Mouse (Mus musculus) limb, embryonic 12.5 days (tissue): Measurements from ENCODE around the gene Homer3. TPM values are rescaled to one million over a fixed set of nuclear protein-coding genes. Genes with fewer than 3 reads are reported as not detected.

ENCODE experiments used
- ATAC-seq: fragments of 200-750 bp; cut with Nextera tagmentation; 2 replicates; pipeline ENCODE4 v1.8.0; 2017; ENCODE audit warnings: low read depth, moderate TSS enrichment; ENCODE audit not compliant: insufficient number of reproducible peaks, insufficient read depth, low FRiP score, low TSS enrichment
- H3K27ac ChIP-seq: fragments of 300-500 bp; sonication (generic); 2 replicates; pipeline ENCODE4 v1.5.1; 2016; ENCODE audit warnings: mild to moderate bottlenecking, moderate library complexity
- H3K27me3 ChIP-seq: fragments of 300-500 bp; sonication (generic); 2 replicates; pipeline ENCODE4 v1.6.1; 2016; ENCODE audit warnings: mild to moderate bottlenecking, moderate library complexity
- H3K36me3 ChIP-seq: fragments of 300-500 bp; sonication (generic); 2 replicates; pipeline ENCODE4 v1.6.1; 2016; ENCODE audit warnings: mild to moderate bottlenecking, moderate library complexity
- H3K4me1 ChIP-seq: fragments of 300-500 bp; sonication (generic); replicated peaks from 2 replicates; pipeline ENCODE4 v1.6.1; 2016
- H3K4me2 ChIP-seq: fragments of 300-500 bp; sonication (generic); 2 replicates; pipeline ENCODE4 v1.6.1; 2016; ENCODE audit warnings: mild to moderate bottlenecking, moderate library complexity
- H3K4me3 ChIP-seq: fragments of 300-500 bp; sonication (generic); replicated peaks from 2 replicates; pipeline ENCODE4 v1.5.1; 2016; ENCODE audit warnings: mild to moderate bottlenecking
- H3K9ac ChIP-seq: fragments of 300-500 bp; sonication (generic); replicated peaks from 2 replicates; pipeline ENCODE4 v1.6.1; 2016; ENCODE audit warnings: mild to moderate bottlenecking, moderate library complexity
- H3K9me3 ChIP-seq: fragments of 300-500 bp; sonication (generic); 2 replicates; pipeline ENCODE4 v1.6.1; 2016; ENCODE audit warnings: mild to moderate bottlenecking, moderate library complexity
- WGBS: fragments of 180-500 bp; shearing (Covaris S2); methylation state at CpG from one replicate; pipeline ENCODE4 v1.1.7; 2016; 5-methylcytosine and 5-hydroxymethylcytosine counted together
- polyA plus RNA-seq: library from polyadenylated mRNA; unstranded; fragments of >200 nt; fragmentation: Nextera tagmentation; extraction: Ambion mirVana; gene quantifications from 2 replicates; pipeline ENCODE4 v1.2.1, GENCODE M21; 2016

Homer3 gene
- polyA plus RNA-seq, 1 experiment from 2014 or later, result 88.9 TPM

DNA sequence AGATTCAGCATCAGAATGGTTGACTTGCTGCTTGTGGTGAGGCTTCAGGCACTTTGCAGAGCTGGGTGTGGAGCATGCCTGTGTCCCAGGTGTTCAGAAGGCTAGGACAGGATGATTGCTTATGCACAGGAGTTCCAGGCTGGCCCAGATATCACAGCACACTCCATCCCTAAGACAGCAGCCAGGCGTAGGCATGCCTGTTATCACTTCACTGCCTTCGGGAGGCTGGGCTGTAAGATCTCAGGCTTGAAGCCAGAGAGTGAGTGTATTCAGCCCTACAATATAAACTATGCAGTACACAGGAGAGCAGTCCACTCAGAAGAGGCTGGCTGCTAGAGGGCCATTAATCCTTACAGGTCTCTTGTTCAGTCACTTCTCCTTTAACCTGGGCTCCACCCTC is 23.6 kb upstream of the Homer3 start:
- Histone ChIP-seq H3K27ac (no peak overlapping the region), H3K4me2 (no peak overlapping the region), H3K36me3 (peaks cover 100% of the 10 kb centered on the region), H3K27me3 (no peaks in the 10 kb centered on the region), H3K9me3 (no peaks in the 10 kb centered on the region), H3K4me1 (no peaks in the 10 kb centered on the region), H3K9ac (no peak overlapping the region), H3K4me3 (no peak overlapping the region)
- ATAC-seq, result no peak
- WGBS, result 85% methylated on average over 2 of the region's 2 CpGs

DNA sequence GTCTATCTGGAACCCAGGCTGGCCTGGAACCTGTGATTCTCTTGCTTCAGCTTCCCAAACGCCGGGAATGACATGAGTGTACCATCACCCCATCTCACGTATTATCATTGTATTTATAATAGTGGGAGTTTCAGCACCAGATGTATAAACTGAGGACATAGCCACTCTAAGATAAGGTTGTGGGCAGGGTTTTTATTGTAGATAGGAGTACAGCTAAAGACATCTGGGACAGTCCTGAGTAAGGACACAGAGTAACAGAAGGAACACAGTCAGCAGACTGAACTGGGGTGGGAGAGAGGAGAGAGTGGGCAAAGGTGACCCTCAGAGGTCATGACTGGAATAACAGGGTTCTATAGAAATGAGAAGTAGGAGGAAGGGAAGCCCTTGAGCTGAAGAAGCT is 15.0 kb upstream of the Homer3 start:
- Histone ChIP-seq H3K27ac (no peak overlapping the region), H3K4me1 (no peaks in the 10 kb centered on the region), H3K36me3 (peaks cover 34% of the 10 kb centered on the region), H3K4me2 (no peak overlapping the region), H3K9ac (no peak overlapping the region), H3K27me3 (no peaks in the 10 kb centered on the region), H3K9me3 (no peaks in the 10 kb centered on the region), H3K4me3 (no peak overlapping the region)
- 86% methylated on average over 3 of the region's 3 CpGs for WGBS
- ATAC-seq, result no peak

DNA sequence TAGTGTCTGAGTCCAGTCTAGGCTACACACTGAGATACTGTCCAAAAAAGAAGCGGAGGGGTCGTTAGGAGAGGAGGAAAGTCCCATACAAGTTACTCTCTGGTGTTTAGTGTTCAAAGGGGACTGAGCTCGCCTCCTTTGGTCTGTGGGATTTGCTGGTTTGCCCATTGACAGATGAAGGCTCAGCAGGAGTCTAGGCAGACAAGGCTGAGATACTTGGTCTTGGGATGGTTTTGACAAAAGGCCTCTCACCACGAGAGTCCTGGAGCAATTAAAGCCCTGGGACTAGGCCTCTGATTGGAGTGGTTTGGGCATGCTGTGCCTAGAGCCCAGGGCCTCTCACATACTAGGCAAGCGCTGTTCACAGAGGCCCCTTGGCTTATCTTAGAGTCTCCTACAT is 14.3 kb upstream of the Homer3 start:
- no peak for ATAC-seq
- Histone ChIP-seq H3K4me2 (no peak overlapping the region), H3K9me3 (no peaks in the 10 kb centered on the region), H3K9ac (no peak overlapping the region), H3K36me3 (peaks cover 28% of the 10 kb centered on the region), H3K4me3 (no peak overlapping the region), H3K27me3 (no peaks in the 10 kb centered on the region), H3K4me1 (no peaks in the 10 kb centered on the region), H3K27ac (no peak overlapping the region)
- WGBS, result 57% methylated on average over 5 of the region's 5 CpGs

DNA sequence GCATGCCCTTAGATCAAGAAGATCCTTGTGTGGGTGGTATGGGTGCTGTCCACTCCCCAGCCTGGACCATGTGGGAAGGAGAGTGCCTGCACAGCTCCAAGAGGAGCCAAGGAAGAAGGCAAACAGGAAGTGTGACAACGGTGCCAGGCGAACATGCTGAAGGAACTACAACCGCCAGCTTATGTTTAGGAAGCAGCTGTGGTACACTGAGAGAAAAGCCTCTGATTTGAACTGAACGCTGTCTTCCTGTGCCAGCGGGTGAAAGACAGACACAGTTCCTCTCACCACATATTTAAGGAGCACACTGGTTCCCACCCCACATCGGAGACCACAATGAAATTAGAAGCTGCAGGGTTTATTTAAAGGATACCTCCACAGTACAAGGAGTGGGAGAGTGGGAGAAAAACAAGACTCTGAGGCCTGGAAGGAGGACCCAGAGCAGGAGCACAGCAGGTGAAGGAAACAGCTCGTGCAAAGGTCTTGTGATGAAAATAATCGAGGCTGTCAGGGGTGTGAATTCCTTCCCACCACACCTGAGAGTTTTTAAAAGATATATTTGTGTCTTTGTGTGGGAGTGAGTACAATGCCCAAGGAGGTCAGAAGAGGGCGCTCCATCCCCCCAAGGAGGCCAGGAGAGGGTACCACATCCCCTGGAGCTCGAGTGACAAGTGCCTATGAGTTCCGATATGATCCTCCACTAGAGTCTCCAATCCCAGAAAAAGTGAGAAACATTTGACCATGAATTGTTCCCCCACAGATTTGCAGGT is 13.6 kb upstream of the Homer3 start:
- Histone ChIP-seq H3K36me3 (peaks cover 21% of the 10 kb centered on the region), H3K9ac (no peak overlapping the region), H3K4me3 (no peak overlapping the region), H3K4me2 (no peak overlapping the region), H3K27me3 (no peaks in the 10 kb centered on the region), H3K4me1 (no peaks in the 10 kb centered on the region), H3K27ac (no peak overlapping the region), H3K9me3 (no peaks in the 10 kb centered on the region)
- ATAC-seq, result no peak
- 55% methylated on average over 11 of the region's 11 CpGs for whole genome bisulfite sequencing

DNA sequence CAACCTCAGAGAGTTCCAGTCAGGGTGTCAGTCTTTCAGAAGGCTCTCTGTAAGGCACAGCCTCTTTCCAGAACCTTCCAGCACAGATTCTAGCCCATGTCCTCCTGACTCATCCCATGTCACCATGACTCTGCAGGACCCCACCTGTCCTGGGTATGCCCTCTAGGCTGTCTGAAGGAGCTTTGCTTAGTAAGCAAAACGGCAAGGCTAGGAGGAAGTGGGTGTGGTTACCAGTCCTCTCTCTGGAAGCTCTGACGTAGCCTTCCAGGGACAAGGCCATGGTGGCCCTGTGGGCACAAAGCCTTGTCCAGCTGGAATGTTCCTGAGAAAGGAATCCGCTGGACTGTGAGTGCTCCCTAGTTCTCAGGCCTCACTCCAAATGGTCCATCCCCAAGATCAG is 9.7 kb upstream of the Homer3 start:
- no peaks in the 10 kb centered on the region; the same call in 1 of the 2 replicates for H3K4me1 ChIP-seq
- ATAC-seq, result no peak
- no peaks in the 10 kb centered on the region for H3K27me3 ChIP-seq
- WGBS, result 52% methylated on average over 3 of the region's 3 CpGs
- no peaks in the 10 kb centered on the region for H3K9me3 ChIP-seq
- no peaks in the 10 kb centered on the region for H3K36me3 ChIP-seq
- H3K27ac ChIP-seq, result no peak overlapping the region
- no peak overlapping the region for H3K9ac ChIP-seq
- H3K4me3 ChIP-seq, result no peak overlapping the region
- H3K4me2 ChIP-seq, result no peak overlapping the region

DNA sequence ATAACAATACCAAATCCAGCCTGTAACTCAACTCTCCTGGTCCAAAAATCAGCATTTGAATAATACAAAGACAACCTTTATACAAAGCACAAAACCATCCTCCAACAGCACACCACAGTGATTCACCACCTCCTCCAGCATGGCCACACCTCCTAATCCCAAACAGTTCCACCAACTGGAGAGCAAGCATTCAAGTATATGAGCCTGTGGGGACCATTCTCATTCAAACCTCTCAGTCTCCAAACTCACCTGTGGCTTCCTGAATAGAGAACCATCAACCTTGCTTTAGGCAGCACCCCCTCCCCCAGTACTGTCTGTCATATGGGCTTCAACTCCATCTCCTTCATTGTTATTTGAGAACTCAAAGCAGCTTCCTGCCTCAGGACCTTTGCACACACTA is 8.3 kb upstream of the Homer3 start:
- Histone ChIP-seq H3K4me1 (no peaks in the 10 kb centered on the region; the same call in 1 of the 2 replicates), H3K27me3 (no peaks in the 10 kb centered on the region), H3K27ac (no peak overlapping the region), H3K4me3 (no peak overlapping the region), H3K9me3 (no peaks in the 10 kb centered on the region), H3K36me3 (no peaks in the 10 kb centered on the region), H3K9ac (no peak overlapping the region), H3K4me2 (no peak overlapping the region)
- no peak for ATAC-seq

DNA sequence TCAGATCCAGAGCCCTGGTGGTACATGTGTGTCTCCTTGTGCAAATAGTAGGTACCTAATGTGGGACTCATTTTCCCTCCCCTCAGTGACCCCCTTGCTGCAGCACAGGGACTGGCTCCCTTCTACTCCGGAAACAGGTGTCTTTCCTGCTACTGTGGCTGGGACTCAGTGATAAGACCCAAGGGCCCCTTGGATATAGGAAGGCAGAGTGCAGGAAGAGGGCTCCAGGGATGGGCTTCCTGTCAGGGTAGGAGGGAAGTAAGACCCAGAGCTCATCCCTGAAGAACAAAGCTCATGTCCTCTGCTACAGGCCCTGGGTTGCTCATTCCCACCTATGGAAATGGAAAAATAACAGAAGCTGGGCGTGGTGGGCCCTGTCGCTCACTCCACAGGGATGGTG is 6.2 kb upstream of the Homer3 start:
- Histone ChIP-seq H3K36me3 (no peaks in the 10 kb centered on the region), H3K4me1 (no peaks in the 10 kb centered on the region; the same call in 1 of the 2 replicates), H3K9me3 (no peaks in the 10 kb centered on the region), H3K27ac (no peak overlapping the region), H3K4me3 (no peak overlapping the region), H3K9ac (no peak overlapping the region), H3K4me2 (no peak overlapping the region), H3K27me3 (no peaks in the 10 kb centered on the region)
- 87% methylated on average over 3 of the region's 3 CpGs for WGBS
- no peak for ATAC-seq

DNA sequence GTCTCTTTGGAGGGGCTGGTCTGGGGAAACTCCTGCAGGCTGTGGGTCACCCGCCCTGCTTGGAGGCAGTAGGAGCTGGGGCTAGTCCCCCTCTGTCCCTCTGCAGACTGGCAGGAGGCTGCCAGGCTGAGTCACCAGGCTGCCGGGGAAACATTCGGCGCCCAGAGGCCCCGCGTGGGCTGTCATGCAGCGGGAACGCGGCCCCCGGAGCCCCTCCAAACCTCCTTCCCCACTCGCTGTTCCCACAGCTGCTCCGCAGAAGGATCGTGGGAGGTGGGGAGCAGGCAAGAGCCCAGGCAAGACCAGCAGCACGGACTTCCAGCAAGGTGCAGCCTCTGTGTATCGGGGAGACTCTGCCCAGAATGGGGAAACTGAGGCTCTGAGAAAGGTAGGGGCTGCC is 4.5 kb upstream of the Homer3 start:
- Histone ChIP-seq H3K36me3 (no peaks in the 10 kb centered on the region), H3K27me3 (no peaks in the 10 kb centered on the region), H3K27ac (no peak overlapping the region), H3K9me3 (no peaks in the 10 kb centered on the region), H3K9ac (no peak overlapping the region; the same call in 1 of the 2 replicates), H3K4me1 (peaks cover 8% of the 10 kb centered on the region), H3K4me3 (no peak overlapping the region), H3K4me2 (no peak overlapping the region)
- ATAC-seq, result no peak
- 60% methylated on average over 15 of the region's 15 CpGs for WGBS

DNA sequence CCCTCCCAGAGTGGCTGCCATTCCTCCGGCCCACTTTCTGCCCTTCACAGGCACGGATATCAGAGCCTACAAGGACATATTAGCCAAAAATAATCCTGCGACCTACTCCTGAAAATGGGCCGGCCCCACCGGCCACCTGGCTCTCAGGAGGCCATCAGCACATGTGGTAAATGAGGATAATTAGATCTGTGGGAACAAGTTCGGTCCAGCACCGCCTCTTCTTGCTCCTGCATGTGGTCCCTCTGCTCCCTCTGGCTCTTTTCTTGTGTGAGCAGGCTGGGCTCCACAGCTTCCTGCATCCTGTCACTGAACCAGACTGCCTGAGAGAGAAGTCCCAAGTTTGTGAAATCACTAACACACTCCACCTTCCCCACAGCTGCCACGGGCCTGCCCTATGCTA is 3.4 kb upstream of the Homer3 start:
- Histone ChIP-seq H3K27ac (no peak overlapping the region), H3K9me3 (no peaks in the 10 kb centered on the region), H3K4me2 (no peak overlapping the region), H3K4me1 (peaks cover 13% of the 10 kb centered on the region), H3K4me3 (no peak overlapping the region), H3K27me3 (no peaks in the 10 kb centered on the region), H3K9ac (no peak overlapping the region; the same call in 1 of the 2 replicates), H3K36me3 (no peaks in the 10 kb centered on the region)
- 51% methylated on average over 8 of the region's 8 CpGs for WGBS
- ATAC-seq, result no peak

DNA sequence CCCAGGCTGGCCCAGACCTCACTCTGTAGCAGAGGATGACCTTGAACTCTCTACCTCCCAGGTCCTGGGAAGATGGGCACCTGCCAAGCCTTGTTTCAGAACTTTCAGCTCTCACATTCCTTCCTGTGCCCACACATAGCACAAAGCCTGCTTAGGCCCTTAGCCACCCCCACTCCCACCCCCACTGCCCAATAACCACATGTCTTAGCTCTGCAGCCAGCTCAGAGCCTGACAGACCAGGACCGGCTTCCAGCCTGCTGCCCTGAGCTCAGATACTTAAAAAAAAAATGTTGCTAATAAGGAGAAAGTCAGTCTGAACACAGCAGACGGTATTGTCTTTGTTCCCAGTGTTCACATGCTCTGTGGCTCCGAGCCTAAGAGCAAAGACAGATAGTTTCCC is 1.6 kb upstream of the Homer3 start:
- H3K9ac ChIP-seq, result no peak overlapping the region
- H3K36me3 ChIP-seq, result peaks cover 16% of the 10 kb centered on the region
- no peak overlapping the region for H3K4me2 ChIP-seq
- H3K27ac ChIP-seq, result no peak overlapping the region
- H3K27me3 ChIP-seq, result no peaks in the 10 kb centered on the region
- 45% methylated on average over 3 of the region's 3 CpGs for WGBS
- 0 out of 2 replicates have a peak, but pooled peaks cover 1% of the 10 kb centered on the region for H3K9me3 ChIP-seq
- H3K4me3 ChIP-seq, result no peak overlapping the region
- no peak for ATAC-seq
- H3K4me1 ChIP-seq, result peaks cover 20% of the 10 kb centered on the region

DNA sequence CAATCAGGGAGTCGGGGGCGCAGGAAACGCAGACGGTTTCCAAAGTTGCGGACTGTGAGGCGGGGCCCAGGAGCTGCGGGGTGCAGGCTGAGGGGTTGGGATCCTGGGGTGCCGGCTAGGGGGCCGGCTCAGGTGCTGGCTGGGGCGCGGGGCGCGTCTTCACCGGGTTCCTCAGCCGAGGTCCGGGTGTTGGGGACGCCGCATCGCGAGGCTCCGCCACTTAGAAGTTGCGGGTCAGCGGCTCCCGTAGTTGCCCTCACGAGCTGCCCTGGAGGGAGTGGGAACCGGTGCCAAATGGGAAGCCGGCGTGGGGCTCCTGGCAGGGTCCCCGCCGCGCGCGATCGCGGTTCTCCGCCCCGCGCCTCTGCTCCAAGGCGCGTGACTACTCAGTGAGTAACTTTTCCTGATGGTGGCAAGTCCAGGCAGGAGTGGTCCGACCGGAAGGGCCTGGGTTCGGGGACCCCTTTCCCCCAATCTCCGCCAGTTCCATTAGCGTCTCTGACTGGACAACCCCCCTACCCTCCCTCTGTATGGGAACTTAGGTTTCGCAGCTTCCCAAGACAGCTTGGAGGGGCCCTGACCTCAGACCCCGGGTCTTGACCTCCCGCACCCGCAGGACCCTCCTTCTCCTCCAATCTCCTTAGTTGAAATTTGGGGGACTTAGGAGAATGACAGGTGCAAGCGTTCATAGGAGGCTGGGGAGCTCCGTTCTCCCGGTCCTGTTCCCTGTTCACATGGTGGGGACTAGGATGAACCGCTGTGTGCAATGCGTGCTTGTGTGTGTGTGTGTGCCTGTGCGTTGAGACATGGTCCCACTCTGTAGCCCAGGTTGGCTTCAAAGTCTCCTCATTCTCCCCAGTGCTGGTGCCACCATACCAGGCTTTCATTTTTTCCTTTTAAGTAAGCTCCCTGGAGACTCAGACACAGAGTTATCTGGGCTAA is 780 bp downstream of the Homer3 start:
- H3K27me3 ChIP-seq, result no peaks in the 10 kb centered on the region
- H3K9me3 ChIP-seq, result peaks cover 12% of the 10 kb centered on the region
- peak overlapping the region; percentile 88 for H3K27ac ChIP-seq
- H3K4me3 ChIP-seq, result peak overlapping the region; percentile 92
- H3K4me1 ChIP-seq, result peaks cover 20% of the 10 kb centered on the region
- H3K36me3 ChIP-seq, result peaks cover 40% of the 10 kb centered on the region
- peak; percentile 73 for ATAC-seq
- H3K4me2 ChIP-seq, result peak overlapping the region; percentile 81
- 2% methylated on average over 55 of the region's 55 CpGs for whole genome bisulfite sequencing
- H3K9ac ChIP-seq, result peak overlapping the region; percentile 95
